Mouse (Mus musculus) ovary, postnatal 36 days (tissue): ENCODE measurements around the gene Podn.
"Not testable (repeated sequence)": the region's sequence is repeated elsewhere in the genome, so short reads cannot be mapped to it uniquely, and the experiment has no call there.

Experiments
- DNase-seq: peaks from one replicate; pipeline ENCODE4 v3.0.0; 2022; ENCODE audit warnings: low spot score, mixed read lengths

Podn gene

DNA sequence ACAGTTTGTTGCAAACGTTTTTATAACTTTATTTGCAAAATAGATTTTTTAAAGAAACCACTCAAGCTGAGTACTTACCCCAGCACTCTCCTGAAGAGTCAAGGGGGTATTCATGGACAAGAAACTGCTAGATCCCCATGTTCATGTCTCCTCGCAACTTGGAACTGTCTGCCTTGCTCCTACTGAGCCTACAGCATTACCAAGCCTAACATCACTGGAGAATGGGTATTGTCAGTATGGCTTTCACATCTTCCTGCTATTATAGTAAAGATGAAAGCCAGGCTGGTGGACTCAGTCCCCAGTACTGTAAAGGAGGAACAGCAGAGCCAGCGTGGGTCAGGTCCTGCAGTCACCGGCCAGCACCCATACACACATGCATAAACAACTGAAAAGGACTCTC is at the start of gene Podn:
Podn (minus strand) TSS at position 101 of the 400 bp plus-strand sequence.
- no peak for DNase-seq

DNA sequence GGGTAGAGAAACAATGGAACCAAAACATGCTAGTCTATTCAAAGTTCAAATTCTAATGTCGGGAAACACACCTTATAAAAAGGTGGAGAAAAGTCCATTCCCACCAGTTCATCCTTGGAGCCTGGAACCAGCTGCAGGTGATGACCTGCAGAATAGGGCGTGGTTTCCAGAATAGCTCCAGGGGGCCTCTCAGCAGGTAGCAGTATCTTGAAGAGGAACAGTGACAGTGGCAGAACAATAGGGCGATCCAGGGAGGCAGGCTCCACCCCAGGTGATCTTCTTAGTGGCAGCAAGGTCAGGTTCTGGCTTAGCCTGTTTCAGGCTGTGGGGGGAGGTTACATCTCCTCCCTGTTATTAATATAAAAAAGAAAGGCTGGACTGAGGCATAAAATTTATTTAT is 49.3 kb upstream of the Podn start:
- DNase-seq: not testable (repeated sequence)

DNA sequence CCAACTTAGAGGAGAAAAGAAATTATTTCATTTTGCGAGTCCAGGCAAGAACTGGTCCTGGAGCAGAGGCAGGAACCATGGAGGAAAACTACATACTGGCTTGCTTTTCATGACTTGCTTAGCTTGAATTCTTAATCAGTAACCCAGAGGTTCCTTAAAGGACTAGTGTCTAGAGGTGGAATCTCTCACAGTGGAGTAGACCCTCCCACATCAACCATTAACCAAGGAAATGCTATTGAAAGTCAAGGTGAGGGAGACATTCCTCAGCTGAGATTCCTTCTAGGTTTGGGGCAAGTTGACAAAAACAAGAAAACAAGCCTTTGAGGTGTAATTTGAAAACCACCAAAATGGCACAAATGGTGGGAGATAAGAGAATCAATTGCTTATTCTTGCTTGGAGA is 48.6 kb upstream of the Podn start, which contains the start of gene Scp2:
Scp2 (minus strand) TSS at position 119 of the 400 bp plus-strand sequence.
- DNase-seq: no peak

- no peak for DNase-seq
Measured at GRCm38 (mm10) chr4:108143778-108144177, 47.5 kb upstream of the Podn start.

DNA sequence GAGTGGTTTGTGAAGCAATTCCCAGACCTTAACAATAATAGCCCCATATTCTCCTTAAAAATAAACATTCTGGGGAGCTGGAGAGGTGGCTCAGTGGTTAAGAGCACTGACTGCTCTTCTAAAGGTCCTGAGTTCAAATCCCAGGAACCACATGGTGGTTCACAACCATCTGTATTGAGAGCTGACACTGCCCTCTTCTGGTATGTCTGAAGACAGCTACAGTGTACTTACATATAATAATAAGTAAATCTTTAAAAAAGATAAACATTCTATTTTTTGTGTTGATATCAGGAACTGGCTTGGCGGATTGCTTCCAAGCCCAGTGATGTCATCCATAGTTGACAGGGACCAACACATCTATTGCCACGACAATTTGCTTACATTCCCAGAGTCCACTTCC is 46.9 kb upstream of the Podn start:
- DNase-seq: not testable (repeated sequence)

DNA sequence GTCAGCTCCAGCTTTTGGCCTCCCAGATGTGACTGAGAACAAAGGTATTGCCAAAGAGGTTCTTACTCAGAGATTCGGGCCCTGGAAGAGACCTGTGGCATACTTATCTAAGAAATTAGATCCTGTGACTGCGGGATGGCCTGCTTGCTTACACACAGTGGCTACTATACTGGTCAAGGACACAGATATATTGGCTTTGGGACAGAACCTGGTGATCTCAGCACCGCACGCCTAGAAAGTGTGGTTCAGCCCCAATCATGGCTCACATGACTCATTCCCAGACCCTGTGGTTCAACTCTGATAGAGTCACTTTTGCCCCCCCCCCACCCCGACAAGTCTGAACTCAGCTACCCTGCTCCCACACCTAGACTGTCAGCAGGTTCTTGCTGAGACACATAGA is 40.7 kb upstream of the Podn start:
- DNase-seq: no peak

- DNase-seq: no peak
Measured at GRCm38 (mm10) chr4:108130452-108130851, 34.2 kb upstream of the Podn start.

- DNase-seq: no peak
Measured at GRCm38 (mm10) chr4:108128339-108128738, 32.1 kb upstream of the Podn start.

DNA sequence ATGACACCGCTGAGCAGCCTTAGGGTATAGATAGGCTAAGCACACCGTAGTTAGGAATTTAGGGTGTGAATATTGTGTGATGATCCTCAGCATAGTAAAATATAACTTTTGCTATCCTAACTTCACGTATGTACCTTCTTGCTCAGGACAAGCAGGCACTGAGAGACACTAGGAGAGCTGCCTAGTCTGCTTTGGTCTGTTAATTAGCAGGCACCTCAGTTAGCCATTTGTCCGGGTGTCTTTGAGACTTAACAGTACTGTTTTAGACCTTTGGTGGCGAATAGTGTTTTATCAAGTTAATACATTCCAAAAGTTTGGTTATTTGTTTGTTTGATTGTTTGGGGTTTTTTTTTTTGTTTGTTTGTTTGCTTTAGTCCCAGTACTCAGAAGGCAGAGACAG is 31.3 kb upstream of the Podn start:
- DNase-seq: no peak

DNA sequence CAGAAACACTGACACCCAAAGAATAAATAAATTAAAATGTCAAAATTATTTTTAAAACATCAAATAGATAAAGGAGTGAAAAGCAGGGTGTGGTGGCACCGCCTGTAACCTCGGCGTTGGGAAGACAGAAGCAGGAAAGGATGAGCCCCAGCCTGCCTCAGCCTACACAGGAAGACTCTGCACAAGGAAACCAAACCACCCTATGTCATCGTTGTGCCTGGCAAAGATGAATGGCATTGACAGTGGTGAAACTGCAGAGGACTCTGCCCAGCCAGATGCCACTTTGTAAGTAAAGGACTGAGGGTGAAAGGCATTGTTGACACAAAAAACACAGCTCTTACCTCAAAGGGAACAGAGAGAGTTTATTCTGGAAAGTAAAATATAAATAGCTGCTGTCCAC is 30.0 kb upstream of the Podn start:
- no peak for DNase-seq

DNA sequence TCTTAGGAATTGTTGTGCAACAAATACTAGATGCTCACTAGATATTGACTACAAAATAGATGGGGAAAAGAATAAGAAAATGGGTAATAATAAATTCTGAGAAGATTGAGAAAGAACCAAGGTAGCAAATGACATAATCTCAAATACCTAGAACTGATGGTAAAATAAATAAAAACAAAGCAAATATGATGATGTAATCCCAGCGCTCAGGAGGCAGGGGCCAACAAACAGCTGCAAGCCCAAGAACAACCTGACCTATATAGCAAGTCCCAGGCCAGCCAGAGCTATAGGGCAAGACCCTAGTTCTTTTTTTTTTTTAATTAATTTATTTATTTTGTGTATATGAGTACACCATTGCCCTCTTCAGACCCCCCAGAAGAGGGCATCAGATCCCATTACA is 27.9 kb upstream of the Podn start:
- no peak for DNase-seq

GRCm38 (mm10) chr4:108117924-108118876 is 22.0 kb upstream of the Podn start:
- DNase-seq: peak; percentile 94

DNA sequence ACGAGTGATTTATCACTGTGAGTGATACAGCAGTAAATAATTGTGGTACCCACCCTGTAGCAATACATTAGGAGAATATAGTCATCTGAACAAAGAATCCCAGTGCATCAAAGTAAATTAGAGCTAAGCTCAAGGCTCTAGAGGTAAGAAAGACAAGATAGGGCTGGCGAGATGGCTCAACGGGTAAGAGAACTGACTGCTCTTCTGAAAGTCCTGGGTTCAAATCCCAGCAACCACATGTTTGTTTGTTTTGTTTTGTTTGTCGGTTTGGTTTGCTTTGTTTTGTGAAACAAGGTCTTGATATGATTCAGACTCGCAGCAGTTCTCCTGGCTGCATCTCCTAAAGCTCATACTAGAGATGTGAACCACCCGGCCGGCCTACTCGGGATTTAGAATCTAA is 21.2 kb upstream of the Podn start:
- DNase-seq: no peak

DNA sequence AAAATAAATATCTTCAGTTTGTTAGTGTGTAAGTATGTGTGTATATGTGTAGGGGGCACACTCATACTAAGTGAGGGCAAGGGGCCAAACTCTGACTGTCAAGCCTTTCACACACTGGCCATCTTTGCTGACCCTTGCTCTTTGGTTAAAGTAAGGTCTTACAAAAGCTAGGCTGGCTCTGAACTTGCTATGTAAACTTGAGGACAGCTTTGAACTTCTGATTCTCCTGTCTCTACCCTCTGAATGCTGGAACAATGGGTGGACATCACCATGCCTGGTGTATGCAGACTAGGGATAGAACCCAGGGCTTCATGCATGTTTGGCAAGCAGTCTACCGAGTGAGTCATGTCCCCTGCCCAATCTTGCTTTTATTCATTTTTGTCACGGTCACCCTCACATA is 20.2 kb upstream of the Podn start:
- no peak for DNase-seq

GRCm38 (mm10) chr4:108110706-108111105 is 14.5 kb upstream of the Podn start:
- DNase-seq: no peak

- no peak for DNase-seq
Measured at GRCm38 (mm10) chr4:108109728-108110127, 13.5 kb upstream of the Podn start.

GRCm38 (mm10) chr4:108092741-108093397 is 3.4 kb downstream of the Podn start:
- no peak for DNase-seq

- no peak for DNase-seq
Measured at GRCm38 (mm10) chr4:108083993-108084392, 12.3 kb downstream of the Podn start.

GRCm38 (mm10) chr4:108083032-108083735 is 13.1 kb downstream of the Podn start:
- no peak for DNase-seq

- DNase-seq: no peak
Measured at GRCm38 (mm10) chr4:108082401-108082806, 13.8 kb downstream of the Podn start.

DNA sequence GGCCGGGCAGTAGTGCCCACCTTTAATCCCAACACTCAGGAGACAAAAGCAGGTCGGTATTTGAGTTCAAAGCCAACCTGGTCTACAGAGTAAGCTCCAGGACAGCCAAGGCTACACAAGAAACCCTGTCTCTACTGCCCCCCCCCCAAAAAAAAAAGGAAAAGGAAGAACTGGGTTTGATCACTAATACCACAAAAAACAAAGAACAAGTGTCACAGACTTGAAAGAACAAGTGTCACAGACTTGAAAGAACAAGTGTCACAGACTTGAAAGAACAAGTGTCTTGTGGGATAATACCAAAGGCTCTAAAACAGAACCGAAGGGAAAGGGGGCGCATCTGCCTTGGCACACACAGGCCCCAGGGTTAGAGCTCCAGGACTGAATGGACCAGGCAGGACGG is 15.4 kb downstream of the Podn start:
- DNase-seq: no peak

- no peak for DNase-seq
Measured at GRCm38 (mm10) chr4:108079762-108080161, 16.5 kb downstream of the Podn start.

- DNase-seq: not testable (repeated sequence)
Measured at GRCm38 (mm10) chr4:108079191-108079590, 17.1 kb downstream of the Podn start.
